Mouse (Mus musculus): ENCODE data around the gene Tlcd2. TPM values are rescaled to one million over a fixed set of nuclear protein-coding genes. Genes with fewer than 3 reads are reported as not detected.

Gene Tlcd2
- total RNA-seq, 2 experiments from 2014 or later: 0.40 to 0.85 TPM

Small RNA genes lying within 50 kb of the gene (microRNA-seq; reads per million reads assigned to microRNA genes)
- 2,878 to 17,312 reads per million in 2 experiments for gene Mir22

Other genes starting within 250 kb of the Tlcd2 start
- 10 to 100 TPM; 58.5 to 60.8 TPM for gene Rpa1, start 113.4 kb upstream of the Tlcd2 start, total RNA-seq (2021)
- gene Smyd4, start 113.3 kb upstream of the Tlcd2 start, total RNA-seq (2021): 10 to 100 TPM; 12.8 to 14.4 TPM
- 10 to 100 TPM; 12.5 to 17.0 TPM for gene Serpinf1, start 39.0 kb upstream of the Tlcd2 start, total RNA-seq (2021)
- gene Serpinf2, start 22.1 kb upstream of the Tlcd2 start, total RNA-seq (2021): under 1 TPM; 0.40 to 0.50 TPM
- 10 to 100 TPM; 20.6 to 22.6 TPM for gene Wdr81, start 7.0 kb upstream of the Tlcd2 start, total RNA-seq (2021)
- gene Prpf8, start 25.1 kb downstream of the Tlcd2 start, total RNA-seq (2021): 100 to 1,000 TPM; 126 to 130 TPM
- 1 to 10 TPM in 1 of 2 experiments, under 1 TPM in 1; 0.90 to 1.3 TPM for gene Rilp, start 48.4 kb downstream of the Tlcd2 start, total RNA-seq (2021)
- gene Scarf1, start 51.8 kb downstream of the Tlcd2 start, total RNA-seq (2021): 1 to 10 TPM; 1.1 TPM
- gene Slc43a2, start 70.0 kb downstream of the Tlcd2 start, total RNA-seq (2021): 10 to 100 TPM; 50.7 to 51.3 TPM
- gene Pitpna, start 126.4 kb downstream of the Tlcd2 start, total RNA-seq (2021): 100 to 1,000 TPM; 283 to 291 TPM
- 10 to 100 TPM; 46.3 to 47.0 TPM for gene Inpp5k, start 169.3 kb downstream of the Tlcd2 start, total RNA-seq (2021)
- 10 to 100 TPM; 13.4 to 17.1 TPM for gene Myo1c, start 188.8 kb downstream of the Tlcd2 start, total RNA-seq (2021)
- gene Crk, start 217.5 kb downstream of the Tlcd2 start, total RNA-seq (2021): 100 to 1,000 TPM; 129 to 137 TPM

Measured in layer of hippocampus, postnatal 36 days (tissue).